Mouse (Mus musculus) liver, embryonic 12.5 days (tissue): ENCODE data around the gene Foxp1. TPM values are rescaled to one million over a fixed set of nuclear protein-coding genes. Genes with fewer than 3 reads are reported as not detected.
A peak's percentile ranks its signal among the peaks of the same experiment; 100 is the strongest.

ENCODE experiments used
- ATAC-seq: fragments of 200-750 bp; cut with Nextera tagmentation; 2 replicates; pipeline ENCODE4 v1.8.0; 2017; ENCODE audit warnings: moderate number of reproducible peaks, mild to moderate bottlenecking, moderate library complexity
- H3K27ac ChIP-seq: fragments of 300-500 bp; sonication (generic); 2 replicates; pipeline ENCODE4 v1.5.1; 2016; ENCODE audit warnings: mild to moderate bottlenecking
- H3K27me3 ChIP-seq: fragments of 300-500 bp; sonication (generic); replicated peaks from 2 replicates; pipeline ENCODE4 v1.6.1; 2016; ENCODE audit warnings: mild to moderate bottlenecking, moderate library complexity
- H3K36me3 ChIP-seq: fragments of 300-500 bp; sonication (generic); 2 replicates; pipeline ENCODE4 v1.6.1; 2016; ENCODE audit warnings: mild to moderate bottlenecking, moderate library complexity
- H3K4me1 ChIP-seq: fragments of 300-500 bp; sonication (generic); 2 replicates; pipeline ENCODE4 v1.6.1; 2016
- H3K4me2 ChIP-seq: fragments of 300-500 bp; sonication (generic); 2 replicates; pipeline ENCODE4 v1.6.1; 2016; ENCODE audit warnings: mild to moderate bottlenecking, moderate library complexity
- H3K4me3 ChIP-seq: fragments of 300-500 bp; sonication (generic); 2 replicates; pipeline ENCODE4 v1.5.1; 2016; ENCODE audit warnings: mild to moderate bottlenecking, moderate library complexity
- H3K9ac ChIP-seq: fragments of 300-500 bp; sonication (generic); 2 replicates; pipeline ENCODE4 v1.6.1; 2016; ENCODE audit warnings: mild to moderate bottlenecking, moderate library complexity
- H3K9me3 ChIP-seq: fragments of 300-500 bp; sonication (generic); replicated peaks from 2 replicates; pipeline ENCODE4 v1.6.1; 2016; ENCODE audit warnings: mild to moderate bottlenecking, moderate library complexity
- WGBS: fragments of 180-500 bp; shearing (Covaris S2); methylation state at CpG from one replicate; pipeline ENCODE4 v1.1.7; 2016; ENCODE audit not compliant: insufficient replicate concordance; 5-methylcytosine and 5-hydroxymethylcytosine counted together
- polyA plus RNA-seq: library from polyadenylated mRNA; unstranded; fragments of >200 nt; fragmentation: Nextera tagmentation; extraction: Ambion mirVana; gene quantifications from 2 replicates; pipeline ENCODE4 v1.2.1, GENCODE M21; 2016

The Foxp1 gene
- polyA plus RNA-seq, 1 experiment from 2014 or later, result 25.5 TPM

GRCm38 (mm10) chr6:99220472-99220871 is 302.0 kb downstream of the Foxp1 start:
- Histone ChIP-seq H3K36me3 (no peaks in the 10 kb centered on the region), H3K9me3 (no peaks in the 10 kb centered on the region), H3K4me3 (no peak overlapping the region), H3K4me2 (no peak overlapping the region), H3K4me1 (no peaks in the 10 kb centered on the region), H3K27ac (no peak overlapping the region), H3K27me3 (no peaks in the 10 kb centered on the region), H3K9ac (no peak overlapping the region)
- WGBS, result 79% methylated on average over 3 of the region's 3 CpGs
- ATAC-seq, result no peak

- no peak for ATAC-seq
- no peaks in the 10 kb centered on the region for H3K9me3 ChIP-seq
- no peak overlapping the region for H3K4me3 ChIP-seq
- no peak overlapping the region for H3K27ac ChIP-seq
- H3K9ac ChIP-seq, result no peak overlapping the region
- WGBS, result 73% methylated on average over 2 of the region's 2 CpGs
- no peak overlapping the region for H3K4me2 ChIP-seq
- no peaks in the 10 kb centered on the region for H3K36me3 ChIP-seq
- no peaks in the 10 kb centered on the region for H3K27me3 ChIP-seq
- no peaks in the 10 kb centered on the region for H3K4me1 ChIP-seq
Measured at GRCm38 (mm10) chr6:99217846-99218245, 304.7 kb downstream of the Foxp1 start.

- Histone ChIP-seq H3K4me2 (no peak overlapping the region), H3K9ac (no peak overlapping the region), H3K4me3 (no peak overlapping the region), H3K27ac (no peak overlapping the region), H3K27me3 (no peaks in the 10 kb centered on the region), H3K36me3 (no peaks in the 10 kb centered on the region), H3K9me3 (no peaks in the 10 kb centered on the region), H3K4me1 (no peaks in the 10 kb centered on the region)
- no peak for ATAC-seq
- 92% methylated on average over 7 of the region's 7 CpGs for WGBS
Measured at GRCm38 (mm10) chr6:99217155-99217554, 305.4 kb downstream of the Foxp1 start.

- 71% methylated on average over 4 of the region's 4 CpGs for WGBS
- H3K4me2 ChIP-seq, result no peak overlapping the region
- no peak overlapping the region for H3K27ac ChIP-seq
- H3K27me3 ChIP-seq, result no peaks in the 10 kb centered on the region
- H3K4me3 ChIP-seq, result no peak overlapping the region
- no peaks in the 10 kb centered on the region for H3K9me3 ChIP-seq
- H3K4me1 ChIP-seq, result peaks cover 2% of the 10 kb centered on the region
- H3K36me3 ChIP-seq, result no peaks in the 10 kb centered on the region
- H3K9ac ChIP-seq, result no peak overlapping the region
- ATAC-seq, result no peak
Measured at GRCm38 (mm10) chr6:99212461-99212860, 310.1 kb downstream of the Foxp1 start.

- H3K27ac ChIP-seq, result no peak overlapping the region
- peaks cover 7% of the 10 kb centered on the region for H3K4me1 ChIP-seq
- 52% methylated on average over 5 of the region's 5 CpGs for WGBS
- no peaks in the 10 kb centered on the region for H3K9me3 ChIP-seq
- ATAC-seq, result no peak
- H3K36me3 ChIP-seq, result no peaks in the 10 kb centered on the region
- no peak overlapping the region for H3K9ac ChIP-seq
- no peaks in the 10 kb centered on the region for H3K27me3 ChIP-seq
- H3K4me3 ChIP-seq, result no peak overlapping the region
- no peak overlapping the region for H3K4me2 ChIP-seq
Measured at GRCm38 (mm10) chr6:99211663-99212333, 310.7 kb downstream of the Foxp1 start.

- Histone ChIP-seq H3K36me3 (no peaks in the 10 kb centered on the region), H3K4me3 (no peak overlapping the region), H3K9me3 (no peaks in the 10 kb centered on the region), H3K4me1 (peaks cover 24% of the 10 kb centered on the region), H3K27me3 (no peaks in the 10 kb centered on the region), H3K27ac (no peak overlapping the region), H3K9ac (no peak overlapping the region), H3K4me2 (no peak overlapping the region)
- WGBS, result 73% methylated on average over 7 of the region's 7 CpGs
- no peak for ATAC-seq
Measured at GRCm38 (mm10) chr6:99210161-99210560, 312.4 kb downstream of the Foxp1 start.

- Histone ChIP-seq H3K9me3 (no peaks in the 10 kb centered on the region), H3K36me3 (no peaks in the 10 kb centered on the region), H3K27ac (no peak overlapping the region), H3K27me3 (0 out of 2 replicates have a peak, but pooled peaks cover 5% of the 10 kb centered on the region), H3K4me3 (no peak overlapping the region), H3K4me1 (peaks cover 44% of the 10 kb centered on the region), H3K9ac (no peak overlapping the region), H3K4me2 (no peak overlapping the region)
- 48% methylated on average over 6 of the region's 6 CpGs for WGBS
- no peak for ATAC-seq
Measured at GRCm38 (mm10) chr6:99207226-99207885, 315.2 kb downstream of the Foxp1 start.

- Histone ChIP-seq H3K27me3 (0 out of 2 replicates have a peak, but pooled peaks cover 5% of the 10 kb centered on the region), H3K27ac (peak overlapping the region; percentile 38; the same call in 1 of the 2 replicates), H3K9me3 (no peaks in the 10 kb centered on the region), H3K4me3 (no peak overlapping the region), H3K4me2 (peak overlapping the region; percentile 35; the same call in 1 of the 2 replicates), H3K9ac (no peak overlapping the region), H3K4me1 (peaks cover 49% of the 10 kb centered on the region), H3K36me3 (no peaks in the 10 kb centered on the region)
- ATAC-seq, result no peak
- WGBS, result 30% methylated on average over 5 of the region's 5 CpGs
Measured at GRCm38 (mm10) chr6:99206437-99206870, 316.1 kb downstream of the Foxp1 start.

GRCm38 (mm10) chr6:99205587-99206436 is 316.7 kb downstream of the Foxp1 start:
- H3K36me3 ChIP-seq, result no peaks in the 10 kb centered on the region
- no peaks in the 10 kb centered on the region for H3K9me3 ChIP-seq
- WGBS, result 13% methylated on average over 13 of the region's 13 CpGs
- no peak overlapping the region for H3K9ac ChIP-seq
- H3K4me3 ChIP-seq, result no peak overlapping the region
- peak overlapping the region; percentile 38; the same call in 1 of the 2 replicates for H3K27ac ChIP-seq
- H3K27me3 ChIP-seq, result 0 out of 2 replicates have a peak, but pooled peaks cover 5% of the 10 kb centered on the region
- peak overlapping the region; percentile 35; the same call in 1 of the 2 replicates for H3K4me2 ChIP-seq
- H3K4me1 ChIP-seq, result peaks cover 50% of the 10 kb centered on the region
- no peak for ATAC-seq

GRCm38 (mm10) chr6:99204780-99205586 is 317.5 kb downstream of the Foxp1 start:
- no peaks in the 10 kb centered on the region for H3K36me3 ChIP-seq
- no peak overlapping the region for H3K9ac ChIP-seq
- no peak for ATAC-seq
- H3K27me3 ChIP-seq, result 0 out of 2 replicates have a peak, but pooled peaks cover 5% of the 10 kb centered on the region
- 0 out of 2 replicates have a peak overlapping the region, but pooled peaks have one; percentile 5 for H3K4me3 ChIP-seq
- 6% methylated on average over 7 of the region's 7 CpGs for WGBS
- H3K4me1 ChIP-seq, result peaks cover 57% of the 10 kb centered on the region
- H3K4me2 ChIP-seq, result peak overlapping the region; percentile 35
- no peaks in the 10 kb centered on the region for H3K9me3 ChIP-seq
- H3K27ac ChIP-seq, result peak overlapping the region; percentile 38; the same call in 1 of the 2 replicates
